Mouse (Mus musculus) testis, adult 2 months (tissue): ENCODE measurements around the gene Psmd5. TPM values are rescaled to one million over a fixed set of nuclear protein-coding genes. Genes with fewer than 3 reads are reported as not detected.
"Not testable (repeated sequence)": the region's sequence is repeated elsewhere in the genome, so short reads cannot be mapped to it uniquely, and the experiment has no call there.

Experiments used
- H3K27ac ChIP-seq: fragments of 200-500 bp; 2 replicates; pipeline ENCODE4 v1.5.1; 2012; ENCODE audit warnings: low read depth, low read length; ENCODE audit not compliant: control insufficient read depth, insufficient read depth
- H3K27me3 ChIP-seq: fragments of 200-500 bp; 2 replicates; pipeline ENCODE4 v1.6.1; 2012; ENCODE audit warnings: mild to moderate bottlenecking, low read length, moderate library complexity; ENCODE audit not compliant: control insufficient read depth, insufficient read depth
- H3K36me3 ChIP-seq: fragments of 200-500 bp; 2 replicates; pipeline ENCODE4 v1.6.1; 2012; ENCODE audit warnings: mild to moderate bottlenecking, low read length; ENCODE audit not compliant: control insufficient read depth, insufficient read depth
- H3K4me1 ChIP-seq: fragments of 200-500 bp; 2 replicates; pipeline ENCODE4 v1.6.1; 2012; ENCODE audit warnings: low read length; ENCODE audit not compliant: control insufficient read depth, insufficient read depth
- H3K4me3 ChIP-seq: fragments of 200-500 bp; 2 replicates; pipeline ENCODE4 v1.5.1; 2012; ENCODE audit warnings: low read depth, mild to moderate bottlenecking, low read length, moderate library complexity, mixed read lengths; ENCODE audit not compliant: control insufficient read depth
- CTCF ChIP-seq: fragments of 200-500 bp; IDR thresholded peaks from 2 replicates; pipeline ENCODE4 v1.5.1; 2012; ENCODE audit warnings: low read depth, mild to moderate bottlenecking, inconsistent platforms, low read length, moderate library complexity; ENCODE audit not compliant: control insufficient read depth, insufficient read depth, insufficient replicate concordance
- POLR2A ChIP-seq: fragments of 200-500 bp; IDR thresholded peaks from 2 replicates; pipeline ENCODE4 v1.6.1; 2012; ENCODE audit warnings: low read depth, mild to moderate bottlenecking, inconsistent platforms, low read length, moderate library complexity; ENCODE audit not compliant: control insufficient read depth
- polyA plus RNA-seq: library from polyadenylated mRNA; depleted of rRNA; stranded (reverse); fragments of >200 nt; gene quantifications from 2 replicates; pipeline ENCODE4 v1.2.3, GENCODE M21; 2012

Gene Psmd5
- polyA plus RNA-seq, 1 experiment, result 8.0 TPM

DNA sequence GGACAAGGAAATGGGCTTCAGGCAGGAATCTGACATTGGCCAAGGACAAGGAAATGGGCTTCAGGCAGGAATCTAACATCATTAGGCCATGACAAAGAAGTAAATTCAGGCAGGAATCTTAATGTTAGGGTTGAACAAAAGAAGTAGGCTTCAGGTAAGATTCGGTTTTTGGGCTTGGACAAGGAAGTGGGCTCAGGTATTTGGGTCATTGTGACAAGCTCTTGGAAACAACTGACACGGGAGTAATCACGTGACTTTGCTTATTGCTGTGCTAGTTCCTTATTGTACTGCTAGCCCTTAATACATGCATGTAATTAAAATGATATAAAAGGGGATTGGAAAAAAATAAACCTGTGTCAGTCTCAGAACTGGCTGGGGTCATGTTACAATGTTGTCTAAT, 39.1 kb downstream of the Psmd5 start:
- no peaks in the 10 kb centered on the region for H3K36me3 ChIP-seq
- no peak overlapping the region for H3K4me3 ChIP-seq

GRCm38 (mm10) chr2:34833624-34834023, 41.1 kb downstream of the Psmd5 start:
- TF ChIP-seq POLR2A (no peak), CTCF (no peak)
- H3K27ac ChIP-seq, result no peak overlapping the region
- no peaks in the 10 kb centered on the region for H3K4me1 ChIP-seq
- no peaks in the 10 kb centered on the region for H3K27me3 ChIP-seq
- no peak overlapping the region for H3K4me3 ChIP-seq
- H3K36me3 ChIP-seq, result no peaks in the 10 kb centered on the region

More for the DNA sequence above, 39.1 kb downstream of the Psmd5 start:
- no peaks in the 10 kb centered on the region for H3K27me3 ChIP-seq
- TF ChIP-seq CTCF (no peak), POLR2A (no peak)
- no peaks in the 10 kb centered on the region for H3K4me1 ChIP-seq
- no peak overlapping the region for H3K27ac ChIP-seq

GRCm38 (mm10) chr2:34832766-34833457, 41.9 kb downstream of the Psmd5 start, which contains the start of gene Gm34653:
Gm34653 (plus strand) TSS chr2:34833007.
- not testable (repeated sequence) for H3K27me3 ChIP-seq, H3K4me3 ChIP-seq, H3K36me3 ChIP-seq, H3K27ac ChIP-seq, H3K4me1 ChIP-seq

GRCm38 (mm10) chr2:34830066-34830465, 44.7 kb downstream of the Psmd5 start:
- not testable (repeated sequence) for H3K4me1 ChIP-seq, H3K27me3 ChIP-seq, H3K27ac ChIP-seq, H3K4me3 ChIP-seq, H3K36me3 ChIP-seq

- Histone ChIP-seq H3K4me3 (no peak overlapping the region), H3K27ac (no peak overlapping the region), H3K4me1 (peaks cover 3% of the 10 kb centered on the region), H3K36me3 (no peaks in the 10 kb centered on the region), H3K27me3 (no peaks in the 10 kb centered on the region)
- no peak for TF ChIP-seq CTCF
- TF ChIP-seq POLR2A, result no peak
These were observed 46.7 kb downstream of the Psmd5 start for GRCm38 (mm10) chr2:34828026-34828425.

DNA sequence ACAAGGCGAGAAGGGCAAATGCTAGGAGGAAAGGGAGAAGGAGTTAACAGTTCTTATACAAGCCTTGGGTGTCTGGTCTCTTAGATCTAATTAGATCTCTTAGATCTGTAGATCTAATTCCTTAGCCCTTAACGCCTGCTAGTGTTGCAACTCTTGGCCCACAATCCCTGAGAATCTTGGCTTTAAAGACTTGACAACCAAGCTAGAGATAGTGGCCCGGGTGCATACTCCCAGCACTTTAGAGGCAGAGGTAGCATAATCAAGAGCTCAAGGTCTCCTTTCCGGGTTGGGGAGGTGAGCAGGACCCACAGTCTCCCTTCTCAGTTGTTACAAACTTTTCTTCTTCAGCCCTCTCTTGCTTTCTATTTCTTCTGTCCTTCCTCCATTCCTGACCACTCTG, 47.2 kb downstream of the Psmd5 start:
- TF ChIP-seq CTCF, result no peak
- TF ChIP-seq POLR2A, result no peak
- H3K36me3 ChIP-seq, result no peaks in the 10 kb centered on the region
- H3K4me1 ChIP-seq, result peaks cover 3% of the 10 kb centered on the region
- no peak overlapping the region for H3K27ac ChIP-seq
- H3K27me3 ChIP-seq, result no peaks in the 10 kb centered on the region
- no peak overlapping the region for H3K4me3 ChIP-seq

GRCm38 (mm10) chr2:34826460-34827231, 48.1 kb downstream of the Psmd5 start:
- H3K4me3 ChIP-seq, result peak overlapping the region; percentile 99
- peaks cover 3% of the 10 kb centered on the region for H3K4me1 ChIP-seq
- peak overlapping the region; percentile 72 for H3K27ac ChIP-seq
- H3K36me3 ChIP-seq, result no peaks in the 10 kb centered on the region
- TF ChIP-seq POLR2A, result no peak
- no peak for TF ChIP-seq CTCF
- no peaks in the 10 kb centered on the region for H3K27me3 ChIP-seq
